ENCODE assay signal across 38 mouse cellular contexts in genomic region chr12:64455228-64455627, GRCm38 (mm10). TPM values are rescaled to one million over a fixed set of nuclear protein-coding genes. Genes with fewer than 3 reads are reported as not detected.
"Had no signal": no experiment of that assay in that cellular context is flagged by ENCODE, and none has a peak within 500 bp of the region (broad histone marks: within the 10 kb centered on the region; RNA-seq: fewer than 3 reads in every experiment).

No protein-coding gene starts in this region.

- H3K36me3 ChIP-seq: embryonic facial prominence, embryonic 10.5 days; embryonic facial prominence, embryonic 12.5 days; embryonic facial prominence, embryonic 13.5 days; embryonic facial prominence, embryonic 15.5 days; forebrain, embryonic 10.5 days; forebrain, embryonic 12.5 days; forebrain, embryonic 15.5 days; heart, embryonic 10.5 days had no signal

- H3K4me1 ChIP-seq: embryonic facial prominence, embryonic 10.5 days; embryonic facial prominence, embryonic 12.5 days; embryonic facial prominence, embryonic 13.5 days; embryonic facial prominence, embryonic 15.5 days; forebrain, embryonic 10.5 days; forebrain, embryonic 12.5 days; forebrain, embryonic 13.5 days; forebrain, embryonic 15.5 days; heart, embryonic 10.5 days had no signal

- H3K4me3 ChIP-seq: embryonic facial prominence, embryonic 10.5 days; embryonic facial prominence, embryonic 12.5 days; embryonic facial prominence, embryonic 13.5 days; embryonic facial prominence, embryonic 15.5 days; erythroblast, embryonic 14.5 days; forebrain, embryonic 10.5 days; forebrain, embryonic 12.5 days; forebrain, embryonic 13.5 days; forebrain, embryonic 15.5 days; gastrocnemius, adult 2 months; heart, adult 2 months; heart, embryonic 10.5 days had no signal

- H3K9me3 ChIP-seq: embryonic facial prominence, embryonic 10.5 days; embryonic facial prominence, embryonic 12.5 days; embryonic facial prominence, embryonic 13.5 days; embryonic facial prominence, embryonic 15.5 days; forebrain, embryonic 10.5 days; forebrain, embryonic 12.5 days; forebrain, embryonic 13.5 days; forebrain, embryonic 15.5 days; heart, embryonic 10.5 days had no signal

- H3K9ac ChIP-seq: embryonic facial prominence, embryonic 12.5 days; embryonic facial prominence, embryonic 13.5 days; embryonic facial prominence, embryonic 15.5 days; forebrain, embryonic 12.5 days; forebrain, embryonic 13.5 days; forebrain, embryonic 15.5 days; forebrain, postnatal 0 days had no signal

- ATAC-seq: forebrain, embryonic 13.5 days; forebrain, embryonic 14.5 days; forebrain, embryonic 15.5 days; forebrain, embryonic 16.5 days; forebrain, postnatal 0 days had no signal

- DNase-seq: cerebellum, adult 9-11 months; cerebellum, postnatal 10 days; cerebellum, postnatal 14 days; cerebellum, postnatal 25 days; cerebellum, postnatal 36 days; embryo, embryonic 11 days; forebrain, postnatal 0 days; gastrocnemius, adult 2 months; gastrocnemius, postnatal 10 days; gastrocnemius, postnatal 14 days; gastrocnemius, postnatal 25 days; gastrocnemius, postnatal 36 days; heart, adult 11 months; heart, adult 18-20 months; heart, adult 2 months had no signal

- H3K27ac ChIP-seq: embryonic facial prominence, embryonic 10.5 days; embryonic facial prominence, embryonic 12.5 days; embryonic facial prominence, embryonic 13.5 days; embryonic facial prominence, embryonic 15.5 days; forebrain, embryonic 10.5 days; forebrain, embryonic 12.5 days; forebrain, embryonic 13.5 days; forebrain, embryonic 15.5 days; gastrocnemius, adult 2 months; heart, adult 2 months; heart, embryonic 10.5 days had no signal

- H3K27me3 ChIP-seq: embryonic facial prominence, embryonic 12.5 days; embryonic facial prominence, embryonic 13.5 days; embryonic facial prominence, embryonic 15.5 days; forebrain, embryonic 12.5 days; forebrain, embryonic 13.5 days; forebrain, embryonic 15.5 days had no signal

RNA-seq across cellular contexts. Expression of gene Fscb, which starts 19.3 kb away (rescaled TPM):
- total RNA-seq: common myeloid progenitor, adult 5-6 weeks; forebrain, postnatal 0 days; gastrocnemius, adult 18-20 months; gastrocnemius, adult 2 months; gastrocnemius, adult 8-10 months; gastrocnemius, postnatal 10 days; gastrocnemius, postnatal 14 days; gastrocnemius, postnatal 25 days; gastrocnemius, postnatal 36 days; gastrocnemius, postnatal 4 days; granulocyte monocyte progenitor cell, adult 5-6 weeks; heart, adult 18-20 months; heart, adult 2 months; heart, adult 8-10 months had no signal
- polyA plus RNA-seq: cortical plate, adult 2 months; embryonic facial prominence, embryonic 10.5 days; embryonic facial prominence, embryonic 11.5 days; embryonic facial prominence, embryonic 12.5 days; embryonic facial prominence, embryonic 13.5 days; embryonic facial prominence, embryonic 14.5 days; embryonic facial prominence, embryonic 15.5 days; erythroblast, embryonic 14.5 days; forebrain, embryonic 10.5 days; forebrain, embryonic 11.5 days; forebrain, embryonic 12.5 days; forebrain, embryonic 13.5 days; forebrain, embryonic 14.5 days; forebrain, embryonic 15.5 days; forebrain, embryonic 16.5 days; forebrain, postnatal 0 days; frontal cortex, adult 2 months; heart, adult 2 months; heart, embryonic 10.5 days had no signal
